In the genomic region with DNA sequence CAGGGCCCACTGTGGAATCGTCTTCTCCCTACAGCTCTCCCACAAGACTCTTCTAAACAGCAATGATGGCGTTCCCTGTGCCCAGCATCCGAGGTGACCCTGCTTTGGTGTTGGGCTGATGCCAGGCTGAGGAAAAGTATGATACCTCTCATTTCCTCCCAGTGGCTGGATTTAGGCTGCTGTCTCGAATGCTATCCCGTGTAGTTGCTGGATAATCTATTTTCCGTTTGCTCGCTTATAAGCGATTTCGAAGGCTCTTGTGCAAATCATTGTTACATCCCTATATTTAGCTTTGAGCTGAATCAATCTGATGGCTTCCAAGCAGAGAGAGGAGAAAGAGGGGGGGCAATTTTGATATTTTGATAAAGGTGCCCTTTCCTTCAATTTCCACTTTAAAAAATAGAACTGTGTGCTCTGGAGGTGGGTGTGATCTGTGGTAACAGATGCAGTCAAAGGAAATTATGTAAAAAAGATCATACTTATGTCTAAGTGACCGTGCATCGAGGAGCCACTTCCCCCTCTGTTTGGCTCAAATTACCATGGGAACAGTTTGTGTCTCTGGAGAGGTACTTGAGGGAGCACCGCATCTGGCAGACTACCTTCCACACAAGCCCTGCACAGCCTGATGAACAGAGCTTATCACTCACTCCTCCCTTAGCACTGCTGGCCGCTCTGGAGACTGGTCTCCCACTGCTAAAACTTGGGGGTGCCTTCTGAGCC, we compare ENCODE assay signal across 13 mouse cellular contexts.
DNase-seq lines count a peak whose midpoint lies in the region; TF ChIP-seq lines count a peak whose summit lies in the region.
"Had no signal": no experiment of that assay in that cellular context is flagged by ENCODE, and none has a peak within 500 bp of the region (broad histone marks: within the 10 kb centered on the region; RNA-seq: fewer than 3 reads in every experiment).

No protein-coding gene starts in this region.

- TF ChIP-seq POLR2A in brain, embryonic 14.5 days (IDR thresholded peaks at IDR 0.05; ENCODE audit: borderline replicate concordance, extremely low read depth, insufficient read depth, insufficient read length, poor library complexity, severe bottlenecking) = no peak

- peak overlapping the region; percentile 70 for H3K27ac ChIP-seq in layer of hippocampus, adult 2 months
- H3K27ac ChIP-seq: hindbrain, embryonic 14.5 days; neural tube, embryonic 13.5 days had no signal

- H3K4me3 ChIP-seq in layer of hippocampus, adult 2 months = no peak overlapping the region
- H3K4me3 ChIP-seq: megakaryocyte, embryonic 14.5 days; neural tube, embryonic 13.5 days had no signal

- TF ChIP-seq CTCF in layer of hippocampus, adult 2 months (conservative IDR thresholded peaks at IDR 0.05) = no peak
- no peak for TF ChIP-seq CTCF in brain, embryonic 14.5 days (IDR thresholded peaks at IDR 0.05; ENCODE audit: borderline replicate concordance, extremely low read depth, insufficient read depth, insufficient read length)

- peak in 1 of 2 experiments; percentile 44 for DNase-seq in layer of hippocampus, adult 2 months (ENCODE audit: low spot score in 2 of 2)
- no peak for DNase-seq in layer of hippocampus, postnatal 10 days (ENCODE audit: low spot score in 2 of 2)
- peak; percentile 47 for DNase-seq in MN1 (ENCODE audit: low spot score)
- peak; percentile 28 for DNase-seq in brain, embryonic 14.5 days (ENCODE audit: low read depth)
- DNase-seq in left cerebral cortex, adult 9 months (ENCODE audit: low spot score in 2 of 2) = peak; percentile 61 to 83
- DNase-seq in cerebellum, postnatal 25 days = no peak
- no peak for DNase-seq in adrenal gland, adult 8-10 months
- DNase-seq: cerebellum, adult 8-10 months; kidney, postnatal 4 days; thymus, adult 18-20 months had no signal

Comparison
In these comparisons a context has a peak if more than half of its experiments do, and no peak if none do; other contexts are left out.
1. DNase-seq: peak in MN1 (single experiment), brain, embryonic 14.5 days (single experiment) and left cerebral cortex, adult 9 months (2 of 2); none in layer of hippocampus, postnatal 10 days (0 of 2), cerebellum, postnatal 25 days (0 of 2) and adrenal gland, adult 8-10 months (single experiment).